In the genomic region with DNA sequence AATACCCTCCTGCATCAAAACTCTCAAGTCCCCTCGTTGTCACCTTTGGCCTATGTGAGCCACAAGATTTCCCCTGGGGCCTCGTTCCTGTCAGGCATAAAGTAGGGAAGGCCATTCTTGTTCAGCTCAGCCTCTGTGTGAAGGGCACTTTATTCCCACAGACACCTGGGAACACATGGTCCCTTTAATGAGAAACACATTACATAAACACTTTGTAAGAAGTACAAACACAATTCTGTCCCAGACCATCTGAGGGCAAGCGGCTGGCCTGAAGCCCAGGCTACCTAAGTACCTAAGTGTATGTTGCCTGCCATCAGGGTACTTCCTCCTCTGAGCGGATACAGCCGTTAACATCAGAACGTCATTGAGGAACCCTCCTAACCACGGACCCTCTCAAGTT, we compare ENCODE assay signal across 19 mouse cellular contexts. TPM values are rescaled to one million over a fixed set of nuclear protein-coding genes. Genes with fewer than 3 reads are reported as not detected.
DNase-seq lines count a peak whose midpoint lies in the region; ATAC-seq lines count a peak whose summit lies in the region.
"Had no signal": no experiment of that assay in that cellular context is flagged by ENCODE, and none has a peak within 500 bp of the region (broad histone marks: within the 10 kb centered on the region; RNA-seq: fewer than 3 reads in every experiment).

No protein-coding gene starts in this region.

- no peak overlapping the region for H3K4me2 ChIP-seq in neural tube, embryonic 15.5 days
- H3K4me2 ChIP-seq in lung, embryonic 15.5 days = no peak overlapping the region
- H3K4me2 ChIP-seq: forebrain, embryonic 13.5 days; heart, embryonic 15.5 days; liver, embryonic 13.5 days; midbrain, embryonic 15.5 days had no signal

- H3K9ac ChIP-seq in neural tube, embryonic 15.5 days (replicated peaks) = no peak overlapping the region
- H3K9ac ChIP-seq in lung, embryonic 15.5 days = no peak overlapping the region
- H3K9ac ChIP-seq: heart, embryonic 15.5 days; liver, embryonic 13.5 days; midbrain, embryonic 15.5 days had no signal

- H3K27me3 ChIP-seq in neural tube, embryonic 15.5 days (replicated peaks) = no peaks in the 10 kb centered on the region
- no peaks in the 10 kb centered on the region for H3K27me3 ChIP-seq in embryonic facial prominence, embryonic 10.5 days (replicated peaks; ENCODE audit: low read depth, poor library complexity, severe bottlenecking)
- no peaks in the 10 kb centered on the region for H3K27me3 ChIP-seq in lung, embryonic 15.5 days
- H3K27me3 ChIP-seq: forebrain, embryonic 13.5 days; heart, embryonic 15.5 days; liver, embryonic 13.5 days; midbrain, embryonic 15.5 days had no signal

- H3K36me3 ChIP-seq in neural tube, embryonic 15.5 days = no peaks in the 10 kb centered on the region
- no peaks in the 10 kb centered on the region for H3K36me3 ChIP-seq in embryonic facial prominence, embryonic 10.5 days (replicated peaks)
- H3K36me3 ChIP-seq in lung, embryonic 15.5 days = no peaks in the 10 kb centered on the region
- H3K36me3 ChIP-seq: heart, embryonic 15.5 days; liver, embryonic 13.5 days; midbrain, embryonic 15.5 days had no signal

- no peak overlapping the region for H3K27ac ChIP-seq in neural tube, embryonic 15.5 days (replicated peaks)
- H3K27ac ChIP-seq in embryonic facial prominence, embryonic 10.5 days (replicated peaks) = 0 out of 2 replicates have a peak overlapping the region, but pooled peaks have one; percentile 10
- H3K27ac ChIP-seq in lung, embryonic 15.5 days = peak overlapping the region; percentile 36; the same call in 1 of the 2 replicates
- H3K27ac ChIP-seq: forebrain, embryonic 13.5 days; heart, embryonic 15.5 days; liver, embryonic 13.5 days; midbrain, embryonic 15.5 days had no signal

- ATAC-seq in neural tube, embryonic 15.5 days (ENCODE audit: low FRiP score) = no peak
- no peak for ATAC-seq in lung, embryonic 15.5 days (ENCODE audit: borderline replicate concordance, extremely low read depth, low FRiP score, low TSS enrichment)
- ATAC-seq in neutrophil, adult 5-6 weeks (ENCODE audit: extremely low read depth, insufficient number of reproducible peaks, low FRiP score, poor library complexity, severe bottlenecking) = peak; percentile 57; the same call in 1 of the 2 replicates
- ATAC-seq: forebrain, embryonic 13.5 days; inflammation-experienced regulatory T-cells, adult 6 months; midbrain, embryonic 15.5 days had no signal

- 74% methylated on average over 7 of the region's 7 CpGs for WGBS in neural tube, embryonic 15.5 days
- WGBS in embryonic facial prominence, embryonic 10.5 days = 38% methylated on average over 7 of the region's 7 CpGs
- 25% methylated on average over 7 of the region's 7 CpGs for WGBS in lung, embryonic 15.5 days

- no peaks in the 10 kb centered on the region for H3K4me1 ChIP-seq in neural tube, embryonic 15.5 days
- H3K4me1 ChIP-seq in embryonic facial prominence, embryonic 10.5 days = peaks cover 19% of the 10 kb centered on the region
- H3K4me1 ChIP-seq in lung, embryonic 15.5 days = no peaks in the 10 kb centered on the region; the same call in 1 of the 2 replicates
- H3K4me1 ChIP-seq: forebrain, embryonic 13.5 days; midbrain, embryonic 15.5 days had no signal

- no peaks in the 10 kb centered on the region for H3K9me3 ChIP-seq in neural tube, embryonic 15.5 days (replicated peaks)
- H3K9me3 ChIP-seq in embryonic facial prominence, embryonic 10.5 days = no peaks in the 10 kb centered on the region
- H3K9me3 ChIP-seq in lung, embryonic 15.5 days = no peaks in the 10 kb centered on the region
- H3K9me3 ChIP-seq: forebrain, embryonic 13.5 days; heart, embryonic 15.5 days; liver, embryonic 13.5 days; midbrain, embryonic 15.5 days had no signal

- DNase-seq in neural tube, embryonic 10.5 days (ENCODE audit: extremely low spot score, low spot score) = peak; percentile 33
- peak; percentile 53 for DNase-seq in embryonic facial prominence, embryonic 10.5 days (ENCODE audit: low spot score)
- DNase-seq in cerebellum, postnatal 4 days (ENCODE audit: low spot score in 2 of 2) = no peak
- no peak for DNase-seq in right cerebral cortex, postnatal 10 days (ENCODE audit: low spot score in 2 of 2)
- no peak for DNase-seq in thymus, postnatal 4 days
- DNase-seq: adrenal gland, adult 2 months; gastrocnemius, postnatal 25 days; kidney, postnatal 14 days; layer of hippocampus, postnatal 36 days; liver, embryonic 13.5 days had no signal

- no peak overlapping the region for H3K4me3 ChIP-seq in neural tube, embryonic 15.5 days (replicated peaks)
- H3K4me3 ChIP-seq in embryonic facial prominence, embryonic 10.5 days = no peak overlapping the region
- no peak overlapping the region for H3K4me3 ChIP-seq in lung, embryonic 15.5 days
- H3K4me3 ChIP-seq: forebrain, embryonic 13.5 days; heart, embryonic 15.5 days; liver, embryonic 13.5 days; midbrain, embryonic 15.5 days had no signal

RNA-seq across cellular contexts. Expression of gene Nmur1, which starts 27.8 kb away (rescaled TPM):
- 0.13 TPM in 1 of 2 replicates, not detected in the other for polyA plus RNA-seq in neural tube, embryonic 15.5 days (2015; fragmentation: Nextera tagmentation; extraction: Ambion mirVana)
- 0.24 TPM in 1 of 2 replicates, not detected in the other for polyA plus RNA-seq in embryonic facial prominence, embryonic 10.5 days (2016; fragmentation: Nextera tagmentation; extraction: Ambion mirVana)
- polyA plus RNA-seq in lung, embryonic 15.5 days (2015; fragmentation: Nextera tagmentation; extraction: Ambion mirVana) = 0.17 TPM in 1 of 2 replicates, not detected in the other
- total RNA-seq in neutrophil, adult 5-6 weeks (2017) = not detected in 2 replicates
- total RNA-seq: adrenal gland, adult 2 months; gastrocnemius, postnatal 25 days; layer of hippocampus, postnatal 36 days had no signal
- polyA plus RNA-seq: forebrain, embryonic 13.5 days; heart, embryonic 15.5 days; liver, embryonic 13.5 days; neural tube, embryonic 14.5 days had no signal

RNA-seq across cellular contexts. Expression of gene Tex44, which starts 27.9 kb away (rescaled TPM):
- polyA plus RNA-seq in neural tube, embryonic 15.5 days (2015; fragmentation: Nextera tagmentation; extraction: Ambion mirVana) = not detected in 2 replicates
- polyA plus RNA-seq in embryonic facial prominence, embryonic 10.5 days (2016; fragmentation: Nextera tagmentation; extraction: Ambion mirVana) = not detected in 2 replicates
- polyA plus RNA-seq in lung, embryonic 15.5 days (2015; fragmentation: Nextera tagmentation; extraction: Ambion mirVana) = not detected in 2 replicates
- total RNA-seq in neutrophil, adult 5-6 weeks (2017) = not detected in 2 replicates
- total RNA-seq: adrenal gland, adult 2 months; gastrocnemius, postnatal 25 days; layer of hippocampus, postnatal 36 days had no signal
- polyA plus RNA-seq: adrenal gland, adult 2 months; cortical plate, adult 2 months; forebrain, embryonic 13.5 days; heart, embryonic 15.5 days; inflammation-experienced regulatory T-cells, adult 6 months; liver, embryonic 13.5 days; midbrain, embryonic 15.5 days; neural tube, embryonic 14.5 days had no signal

RNA-seq across cellular contexts. Expression of gene Ncl, which starts 39.0 kb away (rescaled TPM):
- 189 and 296 TPM in 2 replicates for polyA plus RNA-seq in neural tube, embryonic 15.5 days (2015; fragmentation: Nextera tagmentation; extraction: Ambion mirVana)
- polyA plus RNA-seq in embryonic facial prominence, embryonic 10.5 days (2016; fragmentation: Nextera tagmentation; extraction: Ambion mirVana) = 625 and 641 TPM in 2 replicates
- polyA plus RNA-seq in lung, embryonic 15.5 days (2015; fragmentation: Nextera tagmentation; extraction: Ambion mirVana) = 342 and 365 TPM in 2 replicates
- 236 and 246 TPM in 2 replicates for total RNA-seq in neutrophil, adult 5-6 weeks (2017)

Comparison
In these comparisons a context has a peak if more than half of its experiments do, and no peak if none do; other contexts are left out.
1. DNase-seq: peak in neural tube, embryonic 10.5 days (single experiment) and embryonic facial prominence, embryonic 10.5 days (single experiment); none in cerebellum, postnatal 4 days (0 of 2), right cerebral cortex, postnatal 10 days (0 of 2) and thymus, postnatal 4 days (single experiment).